Mouse (Mus musculus): ENCODE measurements around the gene Nxph3.
"Not testable (repeated sequence)": the region's sequence is repeated elsewhere in the genome, so short reads cannot be mapped to it uniquely, and the experiment has no call there.

Nxph3 gene

GRCm38 (mm10) chr11:95519299-95519698 lies 4.9 kb upstream of the Nxph3 start:
- DNase-seq (ENCODE audit: low spot score in 2 of 2) = no peak

- DNase-seq (ENCODE audit: low spot score in 2 of 2) = no peak
These were observed 2.8 kb upstream of the Nxph3 start for GRCm38 (mm10) chr11:95517162-95517561.

GRCm38 (mm10) chr11:95516491-95516911 lies 2.1 kb upstream of the Nxph3 start:
- DNase-seq (ENCODE audit: low spot score in 2 of 2) = no peak

GRCm38 (mm10) chr11:95515376-95516323 lies 1.3 kb upstream of the Nxph3 start:
- DNase-seq (ENCODE audit: low spot score in 2 of 2) = no peak

GRCm38 (mm10) chr11:95513461-95514297 lies 691 bp downstream of the Nxph3 start:
- DNase-seq (ENCODE audit: low spot score in 2 of 2) = no peak

GRCm38 (mm10) chr11:95512383-95512782 lies 2.0 kb downstream of the Nxph3 start:
- DNase-seq (ENCODE audit: low spot score in 2 of 2) = no peak

- no peak for DNase-seq (ENCODE audit: low spot score in 2 of 2)
These were observed 2.5 kb downstream of the Nxph3 start for GRCm38 (mm10) chr11:95511919-95512318.

GRCm38 (mm10) chr11:95510631-95511030 lies 3.7 kb downstream of the Nxph3 start:
- no peak for DNase-seq (ENCODE audit: low spot score in 2 of 2)

- DNase-seq (ENCODE audit: low spot score in 2 of 2) = no peak
These were observed 5.1 kb downstream of the Nxph3 start for GRCm38 (mm10) chr11:95509126-95509717.

GRCm38 (mm10) chr11:95508211-95508926 lies 6.0 kb downstream of the Nxph3 start:
- DNase-seq (ENCODE audit: low spot score in 2 of 2) = no peak

- DNase-seq (ENCODE audit: low spot score in 2 of 2) = no peak
These were observed 6.6 kb downstream of the Nxph3 start for GRCm38 (mm10) chr11:95507785-95508184.

GRCm38 (mm10) chr11:95507041-95507716 lies 7.2 kb downstream of the Nxph3 start:
- DNase-seq (ENCODE audit: low spot score in 2 of 2) = no peak

- DNase-seq (ENCODE audit: low spot score in 2 of 2) = no peak
These were observed 10.1 kb downstream of the Nxph3 start for GRCm38 (mm10) chr11:95504271-95504731.

GRCm38 (mm10) chr11:95503581-95504180 lies 10.7 kb downstream of the Nxph3 start:
- no peak for DNase-seq (ENCODE audit: low spot score in 2 of 2)

- not testable (repeated sequence) for DNase-seq (ENCODE audit: low spot score in 2 of 2)
These were observed 12.5 kb downstream of the Nxph3 start for GRCm38 (mm10) chr11:95501826-95502225.

- no peak for DNase-seq (ENCODE audit: low spot score in 2 of 2)
These were observed 13.5 kb downstream of the Nxph3 start for GRCm38 (mm10) chr11:95500836-95501235.

- DNase-seq (ENCODE audit: low spot score in 2 of 2) = no peak
These were observed 14.0 kb downstream of the Nxph3 start for GRCm38 (mm10) chr11:95500412-95500811.

GRCm38 (mm10) chr11:95497921-95498320 lies 16.4 kb downstream of the Nxph3 start:
- no peak for DNase-seq (ENCODE audit: low spot score in 2 of 2)

- DNase-seq (ENCODE audit: low spot score in 2 of 2) = no peak
These were observed 18.5 kb downstream of the Nxph3 start for GRCm38 (mm10) chr11:95495883-95496282.

GRCm38 (mm10) chr11:95494374-95494773 lies 20.0 kb downstream of the Nxph3 start:
- no peak for DNase-seq (ENCODE audit: low spot score in 2 of 2)
